Mouse (Mus musculus): Measurements from ENCODE around the gene Rftn2.

DNA sequence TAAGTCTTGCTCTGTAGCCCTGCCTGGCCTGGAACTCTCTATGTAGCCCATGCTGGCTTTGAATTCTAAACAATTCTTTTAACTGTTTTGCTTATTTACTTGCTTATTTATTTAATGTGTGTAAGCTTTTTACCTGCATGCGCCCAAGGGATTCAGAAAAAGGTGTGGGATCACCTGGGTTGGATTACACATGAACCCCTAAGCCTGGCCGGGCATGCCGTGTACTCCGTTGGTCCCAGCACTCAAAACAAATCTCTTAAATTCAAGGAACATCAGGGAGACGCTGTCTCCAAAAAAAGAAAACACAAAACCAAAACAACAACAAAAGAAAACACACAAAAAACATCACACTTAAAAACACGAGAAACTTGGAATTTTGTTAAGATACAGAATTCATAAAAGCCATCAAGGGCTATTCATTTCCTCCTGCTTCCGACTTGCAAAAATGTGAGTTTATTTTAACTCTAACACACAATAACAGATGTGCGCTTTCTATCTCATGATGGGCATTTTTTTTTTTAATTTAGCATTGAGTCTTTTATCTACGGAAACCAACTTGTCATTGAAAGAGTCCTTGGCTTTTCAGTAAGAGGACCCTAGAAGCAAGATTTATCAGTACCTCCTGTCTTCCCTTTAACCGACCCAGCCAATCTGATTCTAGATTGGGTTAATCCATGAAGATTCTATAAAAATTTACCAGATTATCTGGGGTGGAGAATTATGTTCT, 96.2 kb downstream of the Rftn2 start:
- no peak for TF ChIP-seq CTCF (IDR thresholded peaks at IDR 0.05; ENCODE audit: extremely low read depth, insufficient read depth, low read length)
- no peak for TF ChIP-seq POLR2A (IDR thresholded peaks at IDR 0.05; ENCODE audit: extremely low read depth, insufficient read depth, low read length)
